Mouse (Mus musculus): ENCODE measurements around the gene Entr1.
A peak's percentile ranks its signal among the peaks of the same experiment; 100 is the strongest.

Entr1 gene

DNA sequence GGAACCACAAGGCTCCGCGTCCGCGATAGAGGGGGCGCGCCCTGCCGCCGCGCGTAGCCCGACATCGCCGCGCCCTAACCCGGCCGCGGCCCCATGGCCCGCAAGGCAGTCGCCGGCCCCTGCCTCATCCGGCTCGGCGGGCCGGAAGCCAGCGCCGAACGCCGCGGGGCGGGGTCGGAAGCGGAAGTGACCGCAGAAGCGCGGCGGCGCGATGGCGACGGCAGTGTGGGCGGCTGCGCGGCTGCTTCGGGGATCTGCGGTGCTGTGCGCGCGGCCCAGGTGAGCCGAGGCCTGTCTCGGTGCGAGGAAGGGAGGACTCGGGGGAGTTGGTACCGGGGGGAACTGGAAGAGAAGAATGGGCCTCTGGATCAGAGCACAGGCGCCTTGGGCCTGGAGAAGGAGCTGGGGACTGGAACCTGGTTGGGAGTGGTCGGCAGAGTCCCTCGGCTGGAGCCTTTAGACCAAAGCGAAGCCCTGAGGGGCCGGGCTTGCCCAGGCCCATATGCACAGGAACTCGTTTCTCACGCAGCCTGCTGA is at the start of gene Entr1, which contains the start of gene Pmpca:
Gene Entr1 (minus strand): TSS at position 163 of the 537 bp plus-strand sequence.
Gene Pmpca (plus strand): TSS at position 186 of the 537 bp plus-strand sequence.
- DNase-seq, result peak; percentile 95 to 96

DNA sequence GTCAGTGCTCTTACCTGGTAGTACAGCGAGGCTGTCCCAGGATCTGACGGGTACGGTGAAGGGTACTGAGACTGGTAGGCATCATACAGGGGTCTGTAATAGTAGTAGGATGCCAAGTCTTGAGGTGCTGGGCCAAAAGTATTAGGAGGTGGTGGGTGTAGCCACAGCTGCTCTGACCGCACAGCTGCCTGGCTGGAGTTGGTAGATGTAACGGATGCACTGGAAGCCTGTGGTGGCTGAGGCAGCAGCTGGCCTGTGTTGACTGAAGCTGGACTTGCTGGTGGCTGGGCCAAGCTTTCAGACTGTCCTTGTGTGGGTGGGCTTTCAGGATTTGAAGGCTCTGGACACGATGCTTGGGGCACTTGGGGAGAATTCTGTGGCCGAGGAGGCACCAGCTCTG is 49.3 kb upstream of the Entr1 start:
- DNase-seq, result no peak

DNA sequence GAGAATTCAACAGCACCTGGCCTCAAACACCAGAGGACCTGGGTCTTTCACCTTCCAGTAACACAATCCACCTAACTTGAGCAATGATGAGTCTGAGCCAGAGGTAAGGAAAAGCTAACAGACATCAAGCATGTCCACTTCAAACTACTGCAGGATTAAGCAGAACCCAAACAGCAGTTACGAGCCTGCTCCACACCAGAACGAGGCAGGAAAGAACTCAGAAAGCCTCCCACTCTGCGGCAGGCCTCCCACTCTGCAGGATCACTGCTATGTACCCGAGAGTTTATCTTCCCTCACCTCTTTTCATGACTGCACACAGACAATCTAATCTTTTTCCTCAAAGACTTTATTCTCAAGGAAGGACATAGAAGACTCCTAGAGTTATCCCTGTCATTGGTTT is 48.1 kb upstream of the Entr1 start:
- DNase-seq, result no peak

DNA sequence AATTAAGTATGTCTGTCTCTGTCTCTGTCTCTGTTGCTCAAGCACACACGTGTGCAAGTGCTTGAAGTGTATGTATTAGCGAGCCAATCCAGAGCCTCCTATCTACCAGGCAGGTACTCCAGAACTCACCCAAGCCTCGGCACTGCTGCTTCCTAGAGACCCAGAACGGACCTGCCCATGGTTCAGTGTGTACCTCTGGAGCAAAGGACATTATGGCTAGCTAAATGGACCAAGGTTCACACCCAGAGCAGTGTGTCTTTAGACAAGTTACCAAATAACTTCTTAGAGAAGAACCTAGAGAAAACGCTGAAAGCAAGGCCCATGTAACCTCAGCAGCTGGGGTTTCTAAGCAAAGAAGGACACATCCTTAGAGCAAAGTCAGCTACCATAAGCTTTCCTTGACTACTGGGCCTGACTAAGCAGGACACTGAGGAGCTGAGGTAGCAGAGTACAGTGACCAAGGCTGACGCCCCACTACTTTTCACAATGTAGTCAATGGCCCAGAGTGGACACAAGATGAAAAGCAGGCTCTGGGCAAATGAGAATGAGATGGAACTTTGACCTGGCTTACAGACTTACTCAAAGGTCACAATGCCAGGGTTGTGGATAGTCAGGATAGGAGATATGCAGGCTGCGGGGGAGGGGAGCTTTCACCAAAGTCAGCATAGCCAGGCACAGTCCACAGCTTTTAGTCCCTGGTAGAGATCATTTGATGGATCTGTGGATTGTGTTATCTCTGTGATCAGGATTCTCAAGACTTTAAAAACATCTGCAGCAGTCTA is 45.9 kb upstream of the Entr1 start:
- no peak for DNase-seq

DNA sequence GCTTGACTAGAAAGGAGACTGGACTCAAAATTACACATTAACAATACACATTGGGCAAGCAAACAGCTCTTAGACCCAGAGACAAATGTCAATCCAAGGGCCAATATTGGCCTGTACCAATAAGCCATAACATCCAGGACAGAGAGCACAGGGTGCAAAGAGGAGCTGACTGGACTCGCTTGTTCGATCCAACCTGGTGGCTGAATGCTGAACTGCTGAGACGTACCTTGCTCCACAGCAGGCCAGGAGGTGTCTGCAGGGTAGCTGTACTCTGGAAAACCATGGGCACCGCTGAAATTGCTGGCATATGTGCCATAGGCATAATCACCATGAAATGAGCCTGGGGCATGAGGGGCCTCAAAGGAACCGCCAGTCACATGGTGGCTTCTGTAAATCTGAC is 40.7 kb upstream of the Entr1 start:
- no peak for DNase-seq

DNA sequence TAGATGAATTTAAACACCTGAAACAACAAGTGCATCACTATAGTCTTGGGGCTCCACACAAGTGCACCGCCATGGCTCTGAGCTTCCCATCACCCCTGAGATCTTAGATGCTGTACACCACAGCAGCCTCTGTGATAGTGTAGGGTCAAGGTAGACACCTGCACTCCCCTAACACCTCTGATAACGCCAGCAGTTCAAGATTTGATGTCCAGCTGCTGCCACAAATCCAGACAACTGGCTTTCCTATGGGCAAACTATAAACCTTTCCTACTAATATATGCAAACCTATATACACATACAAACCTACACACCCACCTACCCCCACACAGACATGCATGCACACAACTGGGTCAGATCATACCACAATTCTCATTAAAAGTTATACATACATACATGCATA is 35.4 kb upstream of the Entr1 start:
- DNase-seq, result no peak

DNA sequence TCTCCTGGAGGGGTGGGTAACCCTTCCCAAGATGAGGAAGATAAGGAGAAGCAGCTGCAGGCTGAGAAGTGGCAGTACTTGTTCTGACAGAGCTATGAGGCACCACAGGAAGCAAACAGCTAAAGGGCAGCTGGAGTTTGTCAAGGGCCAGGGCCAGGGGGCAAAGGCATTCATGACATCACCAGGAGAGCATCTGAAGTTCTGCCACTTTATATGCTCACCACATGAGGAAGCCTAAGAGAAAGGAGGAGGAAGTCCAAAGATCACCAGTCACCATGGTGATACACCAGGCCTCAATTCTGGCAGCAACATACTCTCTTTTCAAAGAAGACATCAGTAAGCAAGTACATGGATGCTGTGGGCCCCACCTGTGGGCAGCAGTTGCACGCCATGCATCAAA is 34.0 kb upstream of the Entr1 start:
- no peak for DNase-seq

DNA sequence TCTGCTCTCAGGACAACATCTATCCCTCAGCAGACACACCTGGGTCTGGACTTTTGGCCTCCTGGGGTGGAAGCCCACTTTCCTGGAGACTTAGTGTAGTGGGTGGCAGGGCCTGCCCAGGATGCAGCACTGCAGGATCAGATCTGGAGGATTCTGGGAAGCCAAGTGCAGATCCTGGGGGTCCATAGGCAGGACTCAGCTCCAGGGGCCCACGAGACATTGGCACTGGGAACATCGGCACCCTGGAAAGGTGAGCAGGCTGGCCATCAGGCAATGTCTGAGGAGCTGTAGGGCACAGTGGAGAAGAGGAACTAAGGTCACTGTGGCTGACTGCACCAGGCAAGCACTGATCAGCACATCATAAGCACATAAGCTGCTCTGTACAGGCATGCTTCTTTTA is 32.9 kb upstream of the Entr1 start:
- DNase-seq, result no peak

DNA sequence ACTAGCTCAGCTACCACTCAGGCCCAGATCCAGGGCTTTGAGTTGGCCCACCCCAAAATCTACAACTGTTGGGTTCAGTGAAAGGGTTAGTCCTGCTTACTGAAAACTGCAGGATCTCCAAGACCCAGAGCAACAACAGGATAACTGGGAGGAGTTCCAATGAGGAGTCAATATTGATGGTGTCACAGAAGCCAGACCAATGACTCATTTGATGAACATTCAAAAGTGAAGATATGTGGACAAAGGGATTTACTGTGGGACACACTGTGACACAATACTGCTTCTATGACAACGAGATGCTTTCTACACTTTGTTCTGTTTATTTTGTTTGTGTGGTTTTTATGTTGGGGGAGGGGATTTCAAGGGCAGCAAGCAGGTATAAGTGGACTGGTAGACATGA is 29.0 kb upstream of the Entr1 start:
- DNase-seq, result no peak

DNA sequence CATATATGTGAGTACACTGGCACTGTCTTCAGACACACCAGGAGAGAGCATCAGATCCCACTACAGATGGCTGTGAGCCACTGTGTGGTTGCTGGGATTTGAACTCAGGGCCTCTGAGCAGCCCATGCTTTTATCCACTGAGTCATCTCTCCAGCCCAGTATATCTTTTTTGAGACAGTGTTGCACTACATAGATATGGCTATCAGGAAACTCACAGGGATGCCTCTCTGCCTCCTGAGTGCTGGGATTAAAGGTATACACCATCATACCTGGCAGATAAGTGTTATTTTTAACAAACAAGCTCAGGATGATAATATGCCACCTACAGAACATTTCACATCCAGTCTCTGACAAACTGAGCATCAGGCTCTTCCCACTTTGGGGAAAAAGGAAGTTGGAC is 27.9 kb upstream of the Entr1 start:
- no peak for DNase-seq

DNA sequence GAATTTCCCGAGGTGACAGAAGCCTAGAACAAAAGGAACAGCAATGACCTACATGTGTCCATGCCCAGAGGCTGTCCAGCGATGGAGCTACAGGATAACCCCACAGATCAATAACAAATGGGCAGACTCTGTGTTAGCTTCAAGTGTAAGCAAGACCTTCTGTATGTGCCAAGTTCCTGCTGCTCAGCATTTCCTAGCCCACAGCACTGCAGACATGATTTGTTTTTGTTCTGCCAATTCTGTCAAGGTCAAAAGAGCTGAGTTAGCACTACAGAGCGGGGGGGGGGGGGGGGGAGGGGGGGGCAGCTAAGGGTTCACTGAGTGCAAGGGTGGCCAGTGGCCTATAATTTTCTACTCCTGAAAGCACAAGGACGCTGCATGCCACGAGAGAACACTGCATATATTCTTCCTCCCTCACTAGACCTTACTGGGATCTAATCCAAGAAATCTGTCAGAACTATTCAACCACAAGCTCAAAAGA is 21.9 kb upstream of the Entr1 start:
- DNase-seq, result peak; percentile 45 to 51

DNA sequence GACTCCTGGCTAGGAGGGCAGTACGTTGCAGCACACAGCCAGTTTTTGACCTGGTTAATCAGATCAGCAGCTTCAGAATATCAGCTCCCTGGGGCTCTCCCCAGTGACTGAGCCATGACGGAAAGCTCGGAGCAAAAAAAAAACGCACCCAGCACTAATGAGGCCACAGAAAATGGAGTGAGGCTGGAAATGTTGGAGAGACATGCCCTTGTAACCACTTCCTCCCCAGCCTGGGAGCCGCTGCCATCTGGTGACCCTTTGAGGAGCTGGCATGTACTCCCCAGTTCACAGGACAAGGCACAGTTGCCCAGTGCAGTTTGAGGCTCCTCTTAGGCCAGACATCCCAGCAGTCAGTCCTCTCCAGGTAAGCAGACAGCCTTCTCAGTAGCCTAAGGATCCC is 21.0 kb upstream of the Entr1 start:
- DNase-seq, result peak; percentile 65 to 69

DNA sequence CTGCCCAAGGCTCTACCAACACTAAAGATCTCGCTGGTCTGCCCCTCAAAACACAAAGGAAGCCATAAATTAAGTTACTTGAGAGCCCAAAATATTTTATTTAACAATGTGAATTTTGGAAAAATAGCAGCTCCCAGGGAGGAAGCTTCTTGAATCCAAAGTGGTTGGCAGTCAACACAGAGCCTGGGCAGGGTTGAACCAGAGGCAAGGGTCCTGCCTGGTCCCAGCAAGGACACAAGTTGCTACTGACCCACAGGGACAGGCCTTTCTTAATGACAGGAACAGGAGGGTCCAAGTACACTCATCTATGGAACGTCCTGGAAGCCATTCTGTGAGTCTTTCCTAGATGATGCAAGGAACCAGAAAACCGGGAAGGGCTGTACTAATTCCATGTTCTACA is 20.2 kb upstream of the Entr1 start:
- DNase-seq, result no peak

DNA sequence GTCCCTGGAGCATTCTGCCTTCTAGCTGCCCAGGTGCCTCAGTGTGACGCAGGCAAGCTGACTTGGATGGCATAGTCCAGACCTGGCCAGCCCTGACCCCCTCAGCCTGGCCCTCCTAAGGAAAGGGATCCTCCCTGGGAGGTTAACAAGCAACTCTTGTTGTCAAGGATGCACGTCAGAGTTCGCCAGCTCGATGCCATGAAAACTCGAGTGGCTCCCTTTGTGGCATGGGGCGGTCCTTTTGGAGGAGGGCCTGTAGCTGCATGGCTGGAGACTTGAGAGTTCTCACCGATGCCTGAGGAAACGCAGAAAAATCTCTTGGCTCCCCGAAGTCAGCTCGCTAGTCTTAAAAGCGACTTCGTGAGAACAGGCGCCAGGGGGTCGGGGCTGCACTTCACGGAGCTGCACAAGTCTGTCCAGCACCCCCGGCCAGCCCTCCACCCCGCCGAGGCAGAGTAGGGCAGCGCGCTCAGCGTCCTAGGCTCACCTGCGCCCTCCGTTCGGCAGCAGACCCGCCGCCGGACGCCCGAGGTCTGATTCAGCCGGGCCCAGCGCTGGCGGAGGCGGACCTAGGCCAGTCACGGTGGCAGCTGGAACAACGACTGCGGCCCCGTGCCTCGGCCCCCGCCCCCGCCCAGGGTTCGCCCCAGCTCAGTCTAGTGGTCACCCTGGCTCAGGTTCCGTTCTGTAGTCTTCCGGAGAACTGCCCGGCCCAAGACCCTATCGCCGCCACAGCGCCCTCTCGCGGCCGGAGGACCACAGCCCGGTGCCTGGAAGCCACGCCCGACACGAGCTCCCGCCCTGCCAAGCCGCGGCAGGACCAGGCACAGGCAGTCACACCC is 19.6 kb upstream of the Entr1 start, which contains the start of gene Inpp5e:
Gene Inpp5e (minus strand): TSS at position 689 of the 842 bp plus-strand sequence.
- peak; percentile 99 to 100 for DNase-seq

DNA sequence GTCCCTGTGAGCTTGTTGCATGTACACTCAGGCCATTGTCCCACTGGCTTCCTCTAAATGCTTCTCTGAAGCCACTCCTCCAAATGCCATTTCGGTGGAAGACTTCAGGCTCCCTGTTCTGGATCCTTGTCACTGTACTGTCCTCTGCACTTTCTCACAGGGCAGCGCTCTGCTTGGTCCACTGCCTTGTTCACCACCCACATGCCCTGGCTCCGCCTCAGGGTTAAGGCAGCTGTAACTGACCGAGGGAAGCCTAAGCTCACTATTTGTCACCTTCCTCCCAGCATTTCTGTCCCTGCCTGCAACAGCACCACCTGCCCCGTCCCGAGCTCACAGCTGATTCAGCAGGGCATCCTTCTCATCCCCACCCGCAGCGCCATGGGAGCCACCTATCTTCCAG is 14.2 kb upstream of the Entr1 start:
- no peak for DNase-seq

DNA sequence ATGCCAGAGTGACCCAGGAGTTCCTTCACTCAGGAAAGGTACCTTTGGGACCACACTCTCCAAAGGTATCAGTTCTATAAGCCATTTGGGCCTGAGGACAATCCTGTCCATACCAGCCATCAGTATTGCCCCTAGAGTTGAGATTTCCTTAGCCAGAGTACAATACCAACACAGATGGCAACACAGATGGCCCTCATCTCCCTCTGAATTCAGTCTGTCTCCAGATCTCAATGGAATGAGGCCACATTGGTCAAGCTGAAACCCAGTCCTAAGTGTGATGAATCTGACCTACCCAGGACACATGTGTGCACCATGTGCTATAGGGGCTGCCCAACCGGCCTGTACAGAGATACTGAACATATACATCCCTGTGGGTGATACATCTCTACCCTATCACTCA is 13.1 kb upstream of the Entr1 start:
- peak in 1 of 2 experiments; percentile 51 for DNase-seq

DNA sequence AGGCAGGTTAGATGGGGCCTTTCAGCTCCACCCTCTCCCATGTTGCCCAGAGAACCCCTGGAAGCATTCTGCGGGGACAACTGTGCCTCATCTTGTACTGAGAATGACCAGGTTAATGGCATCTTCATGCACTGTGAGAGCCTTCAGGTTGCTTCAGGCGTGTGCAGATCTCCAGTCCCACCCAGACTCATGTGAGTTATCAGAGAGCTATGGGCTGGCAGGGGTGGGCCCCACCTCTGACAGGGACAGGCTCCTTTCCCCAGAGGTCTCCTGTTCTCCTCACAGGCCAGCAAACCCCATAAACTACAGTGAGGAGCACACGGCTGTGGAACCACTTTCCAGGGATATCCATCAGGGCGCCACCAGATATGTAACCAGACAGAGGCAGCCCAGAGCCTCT is 11.9 kb upstream of the Entr1 start:
- DNase-seq, result no peak

DNA sequence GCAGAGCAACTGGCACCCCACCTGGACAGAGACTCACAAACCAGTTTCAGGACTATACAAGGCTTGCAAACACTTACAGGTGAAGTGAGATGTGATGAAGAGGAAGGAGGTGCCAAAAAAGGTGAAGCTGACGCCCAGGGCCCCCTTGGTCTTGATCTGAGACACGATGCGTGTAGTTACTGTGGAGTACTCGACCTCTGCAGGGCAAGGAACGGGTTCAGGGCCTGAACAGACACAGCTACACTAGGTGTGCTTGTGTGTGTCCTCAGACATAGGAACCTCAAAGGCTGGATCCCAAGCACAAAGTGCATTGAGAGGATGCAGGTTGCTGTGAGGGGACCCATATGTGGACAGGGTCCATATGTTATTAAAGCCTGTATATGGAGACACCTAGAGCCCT is 11.2 kb upstream of the Entr1 start:
- no peak for DNase-seq

DNA sequence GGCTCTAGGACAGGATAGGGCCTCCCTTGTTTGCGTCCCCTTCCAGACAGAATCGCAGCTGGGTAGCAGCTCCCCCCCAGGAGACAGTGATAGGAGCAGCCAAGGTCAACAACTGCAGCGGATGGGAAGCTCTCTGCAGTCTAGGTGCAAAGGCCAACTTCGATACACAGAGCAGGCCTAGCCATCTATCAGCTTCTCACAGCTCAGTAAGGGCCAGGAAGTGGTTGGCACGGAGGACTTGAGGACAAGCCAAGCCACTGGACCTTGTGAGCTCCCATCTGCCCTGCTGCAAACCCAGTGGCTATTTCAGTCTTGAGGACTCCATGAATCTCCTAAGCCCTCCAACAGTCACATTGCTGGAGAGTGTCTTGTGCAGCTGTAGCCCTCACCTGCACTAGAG is 10.5 kb upstream of the Entr1 start:
- peak; percentile 53 to 59 for DNase-seq

DNA sequence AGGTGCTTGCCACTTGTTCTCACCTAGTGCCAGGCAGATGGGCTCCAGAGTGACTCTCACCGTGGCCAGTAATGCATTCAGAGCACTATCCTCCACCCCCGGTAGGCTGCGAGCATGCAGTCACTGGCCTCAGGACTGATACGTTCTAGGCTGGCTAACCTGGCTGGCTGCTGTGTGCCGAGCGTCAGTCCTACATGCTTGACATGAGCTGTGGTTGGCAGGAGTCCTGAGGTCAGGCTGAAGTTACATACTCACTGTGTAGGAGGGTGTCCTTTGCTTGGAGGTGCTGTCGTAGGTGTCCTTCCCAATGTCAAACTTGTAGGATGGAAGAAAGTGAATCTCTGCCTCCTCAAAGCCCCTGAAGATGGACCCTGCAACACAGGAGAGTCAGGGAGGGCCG is 9.9 kb upstream of the Entr1 start:
- DNase-seq, result no peak

DNA sequence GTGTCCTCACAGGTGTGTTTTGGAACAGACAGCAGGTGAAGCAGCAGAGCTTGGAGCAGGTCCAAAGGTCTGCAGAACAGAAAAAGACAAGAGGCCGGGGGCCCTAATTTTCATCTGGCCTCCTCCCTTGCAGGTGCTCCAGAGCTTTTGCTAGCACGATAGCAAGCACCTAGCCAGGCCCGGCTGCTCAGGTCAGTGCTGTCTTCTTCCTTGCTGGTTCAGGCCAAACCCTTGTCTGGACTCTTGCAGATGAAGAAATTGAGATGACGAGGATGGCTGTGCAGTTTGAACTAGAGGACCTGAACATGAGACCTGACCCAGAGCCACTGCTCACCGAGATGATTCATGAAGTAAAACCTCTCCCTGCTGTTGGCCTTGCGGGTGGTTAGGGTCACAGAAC is 2.5 kb upstream of the Entr1 start:
- DNase-seq, result no peak

DNA sequence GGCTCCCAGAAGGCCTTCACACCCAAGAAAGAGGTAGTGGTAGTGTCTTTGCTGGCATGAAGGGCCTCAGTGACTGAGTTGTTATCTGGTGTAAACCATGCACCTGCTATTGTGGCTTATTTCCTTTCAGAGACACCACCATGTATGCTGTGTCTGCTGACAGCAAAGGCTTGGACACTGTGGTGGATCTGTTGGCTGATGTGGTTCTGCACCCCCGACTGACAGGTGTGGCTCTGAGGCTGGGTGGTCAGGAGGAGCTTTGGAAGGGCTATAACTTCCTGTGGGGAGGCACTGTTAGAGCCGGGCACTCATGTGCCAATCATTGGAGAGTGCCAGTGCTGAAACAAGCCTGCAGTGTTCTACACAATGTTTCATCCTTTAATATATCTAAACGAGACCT is 1.8 kb upstream of the Entr1 start:
- DNase-seq, result no peak

DNA sequence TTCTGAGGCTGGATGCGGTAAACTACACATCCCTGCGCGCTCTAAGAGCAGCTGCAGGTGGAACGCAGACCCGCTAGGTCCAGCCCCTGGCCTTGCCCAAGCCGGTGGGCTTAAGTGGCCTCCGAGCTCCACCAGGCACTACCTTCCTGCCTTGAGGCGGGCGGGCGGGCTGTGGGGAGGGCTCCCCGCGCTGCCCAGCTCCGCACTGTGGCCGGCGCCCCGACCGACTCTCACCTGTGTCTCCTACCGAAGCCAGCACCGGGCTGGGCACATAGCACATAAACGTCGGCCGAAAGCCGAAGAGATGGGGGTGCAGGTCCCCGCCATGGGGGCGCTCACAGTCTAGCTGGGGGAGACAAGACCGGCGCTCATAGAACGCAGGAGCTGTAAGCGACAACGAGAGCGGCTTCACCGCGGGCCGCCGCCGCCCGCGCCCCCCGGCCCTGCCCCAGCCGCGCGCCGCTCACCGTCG is 398 bp downstream of the Entr1 start:
- peak in 1 of 2 experiments; percentile 55 for DNase-seq
